Mouse (Mus musculus): Measurements from ENCODE around the gene Uty. TPM values are rescaled to one million over a fixed set of nuclear protein-coding genes. Genes with fewer than 3 reads are reported as not detected.

The Uty gene
- 11.0 and 11.3 TPM in 2 replicates for polyA plus RNA-seq (2016; fragmentation: Nextera tagmentation; extraction: Ambion mirVana)

GRCm38 (mm10) chrY:1245426-1245863, at the start of gene Uty:
TSS of gene Uty (minus strand) at chrY:1245759.
- peak within 1 kb of the TSS; percentile 47 for H3K27ac ChIP-seq (ENCODE audit: poor library complexity, severe bottlenecking)
- H3K4me2 ChIP-seq, result peak within 1 kb of the TSS; percentile 39
- peak; percentile 88 for ATAC-seq (ENCODE audit: insufficient number of reproducible peaks, low FRiP score)
- peak within 1 kb of the TSS; percentile 67 for H3K9ac ChIP-seq
- WGBS, result 0% methylated on average over 17 of the region's 21 CpGs
- no peaks in the 10 kb centered on the region for H3K4me1 ChIP-seq (replicated peaks)
- no peaks in the 10 kb centered on the region for H3K36me3 ChIP-seq
- no peaks in the 10 kb centered on the region for H3K27me3 ChIP-seq (replicated peaks)
- no peaks in the 10 kb centered on the region for H3K9me3 ChIP-seq (replicated peaks)
- peak within 1 kb of the TSS; percentile 52 for H3K4me3 ChIP-seq

GRCm38 (mm10) chrY:1293708-1294107, 48.1 kb upstream of the Uty start:
- Histone ChIP-seq H3K36me3 (no peaks in the 10 kb centered on the region), H3K27me3 (replicated peaks) (no peaks in the 10 kb centered on the region), H3K27ac (ENCODE audit: poor library complexity, severe bottlenecking) (no peak overlapping the region), H3K9ac (no peak overlapping the region), H3K4me3 (no peak overlapping the region), H3K4me2 (no peak overlapping the region), H3K9me3 (replicated peaks) (no peaks in the 10 kb centered on the region), H3K4me1 (replicated peaks) (no peaks in the 10 kb centered on the region)
- no peak for ATAC-seq (ENCODE audit: insufficient number of reproducible peaks, low FRiP score)

GRCm38 (mm10) chrY:1286171-1286795, 40.7 kb upstream of the Uty start, which contains the start of gene Ddx3y:
TSS of gene Ddx3y (minus strand) at chrY:1286629.
- peak; percentile 84 for ATAC-seq (ENCODE audit: insufficient number of reproducible peaks, low FRiP score)
- H3K4me1 ChIP-seq (replicated peaks), result no peaks in the 10 kb centered on the region
- H3K4me3 ChIP-seq, result peak within 1 kb of the TSS; percentile 51
- H3K9ac ChIP-seq, result peak within 1 kb of the TSS; percentile 65
- peak within 1 kb of the TSS; percentile 52 for H3K4me2 ChIP-seq
- peak within 1 kb of the TSS; percentile 51; the same call in 1 of the 2 replicates for H3K27ac ChIP-seq (ENCODE audit: poor library complexity, severe bottlenecking)
- 3% methylated on average over 31 of the region's 31 CpGs for WGBS
- H3K9me3 ChIP-seq (replicated peaks), result no peaks in the 10 kb centered on the region
- no peaks in the 10 kb centered on the region for H3K36me3 ChIP-seq
- H3K27me3 ChIP-seq (replicated peaks), result no peaks in the 10 kb centered on the region

- no peaks in the 10 kb centered on the region for H3K27me3 ChIP-seq (replicated peaks)
- peak overlapping the region; percentile 52 for H3K4me2 ChIP-seq
- H3K9ac ChIP-seq, result peak overlapping the region; percentile 65
- H3K36me3 ChIP-seq, result no peaks in the 10 kb centered on the region
- no peaks in the 10 kb centered on the region for H3K4me1 ChIP-seq (replicated peaks)
- ATAC-seq (ENCODE audit: insufficient number of reproducible peaks, low FRiP score), result no peak
- H3K4me3 ChIP-seq, result peak overlapping the region; percentile 51
- 0 out of 2 replicates have a peak overlapping the region, but pooled peaks have one; percentile 51 for H3K27ac ChIP-seq (ENCODE audit: poor library complexity, severe bottlenecking)
- no peaks in the 10 kb centered on the region for H3K9me3 ChIP-seq (replicated peaks)
- 2% methylated on average over 11 of the region's 12 CpGs for WGBS
Observed at GRCm38 (mm10) chrY:1285735-1286134, 40.2 kb upstream of the Uty start.

GRCm38 (mm10) chrY:1246117-1246516, 558 bp upstream of the Uty start:
- Histone ChIP-seq H3K27me3 (replicated peaks) (no peaks in the 10 kb centered on the region), H3K9me3 (replicated peaks) (no peaks in the 10 kb centered on the region), H3K36me3 (no peaks in the 10 kb centered on the region), H3K4me2 (no peak overlapping the region), H3K4me3 (no peak overlapping the region), H3K27ac (ENCODE audit: poor library complexity, severe bottlenecking) (no peak overlapping the region), H3K9ac (no peak overlapping the region), H3K4me1 (replicated peaks) (no peaks in the 10 kb centered on the region)
- no peak for ATAC-seq (ENCODE audit: insufficient number of reproducible peaks, low FRiP score)
- 54% methylated on average over 6 of the region's 6 CpGs for WGBS

GRCm38 (mm10) chrY:1244940-1245339, 619 bp downstream of the Uty start:
- Histone ChIP-seq H3K27me3 (replicated peaks) (no peaks in the 10 kb centered on the region), H3K4me2 (peak overlapping the region; percentile 39), H3K9ac (peak overlapping the region; percentile 67), H3K4me3 (peak overlapping the region; percentile 52), H3K36me3 (no peaks in the 10 kb centered on the region), H3K9me3 (replicated peaks) (no peaks in the 10 kb centered on the region), H3K27ac (ENCODE audit: poor library complexity, severe bottlenecking) (peak overlapping the region; percentile 47), H3K4me1 (replicated peaks) (no peaks in the 10 kb centered on the region)
- no peak for ATAC-seq (ENCODE audit: insufficient number of reproducible peaks, low FRiP score)
- WGBS, result 0% methylated on average over 9 of the region's 9 CpGs

- no peak overlapping the region for H3K27ac ChIP-seq (ENCODE audit: poor library complexity, severe bottlenecking)
- 49% methylated on average over 5 of the region's 5 CpGs for WGBS
- no peaks in the 10 kb centered on the region for H3K9me3 ChIP-seq (replicated peaks)
- H3K27me3 ChIP-seq (replicated peaks), result no peaks in the 10 kb centered on the region
- ATAC-seq (ENCODE audit: insufficient number of reproducible peaks, low FRiP score), result no peak
- no peaks in the 10 kb centered on the region for H3K36me3 ChIP-seq
- no peak overlapping the region for H3K4me2 ChIP-seq
- H3K9ac ChIP-seq, result no peak overlapping the region
- no peaks in the 10 kb centered on the region for H3K4me1 ChIP-seq (replicated peaks)
- peak overlapping the region; percentile 52 for H3K4me3 ChIP-seq
Observed at GRCm38 (mm10) chrY:1244421-1244820, 1.1 kb downstream of the Uty start.

GRCm38 (mm10) chrY:1220001-1220400, 25.6 kb downstream of the Uty start:
- H3K4me2 ChIP-seq, result no peak overlapping the region
- no peaks in the 10 kb centered on the region for H3K36me3 ChIP-seq
- ATAC-seq (ENCODE audit: insufficient number of reproducible peaks, low FRiP score), result no peak
- H3K27ac ChIP-seq (ENCODE audit: poor library complexity, severe bottlenecking), result no peak overlapping the region
- no peak overlapping the region for H3K9ac ChIP-seq
- no peaks in the 10 kb centered on the region for H3K27me3 ChIP-seq (replicated peaks)
- H3K4me3 ChIP-seq, result no peak overlapping the region
- WGBS, result 57% methylated on average over 4 of the region's 7 CpGs
- H3K9me3 ChIP-seq (replicated peaks), result no peaks in the 10 kb centered on the region
- H3K4me1 ChIP-seq (replicated peaks), result no peaks in the 10 kb centered on the region

- WGBS, result 100% methylated on average over 1 of the region's 1 CpGs
- no peaks in the 10 kb centered on the region for H3K36me3 ChIP-seq
Observed at GRCm38 (mm10) chrY:1178476-1178875, 67.1 kb downstream of the Uty start.

GRCm38 (mm10) chrY:1163054-1163453, 82.5 kb downstream of the Uty start:
- no peaks in the 10 kb centered on the region for H3K9me3 ChIP-seq (replicated peaks)
- no peaks in the 10 kb centered on the region for H3K36me3 ChIP-seq
- H3K27ac ChIP-seq (ENCODE audit: poor library complexity, severe bottlenecking), result no peak overlapping the region
- no peaks in the 10 kb centered on the region for H3K4me1 ChIP-seq (replicated peaks)
- no peak overlapping the region for H3K9ac ChIP-seq
- no peaks in the 10 kb centered on the region for H3K27me3 ChIP-seq (replicated peaks)
- no peak overlapping the region for H3K4me3 ChIP-seq
- no peak for ATAC-seq (ENCODE audit: insufficient number of reproducible peaks, low FRiP score)
- no peak overlapping the region for H3K4me2 ChIP-seq

More at GRCm38 (mm10) chrY:1178476-1178875, 67.1 kb downstream of the Uty start:
- no peak for ATAC-seq (ENCODE audit: insufficient number of reproducible peaks, low FRiP score)
- no peak overlapping the region for H3K9ac ChIP-seq
- no peaks in the 10 kb centered on the region for H3K9me3 ChIP-seq (replicated peaks)
- no peaks in the 10 kb centered on the region for H3K27me3 ChIP-seq (replicated peaks)
- H3K27ac ChIP-seq (ENCODE audit: poor library complexity, severe bottlenecking), result no peak overlapping the region
- H3K4me2 ChIP-seq, result no peak overlapping the region
- H3K4me1 ChIP-seq (replicated peaks), result no peaks in the 10 kb centered on the region
- no peak overlapping the region for H3K4me3 ChIP-seq

GRCm38 (mm10) chrY:1116153-1116552, 129.4 kb downstream of the Uty start:
- no peak overlapping the region for H3K27ac ChIP-seq (ENCODE audit: poor library complexity, severe bottlenecking)
- no peaks in the 10 kb centered on the region for H3K27me3 ChIP-seq (replicated peaks)
- H3K4me3 ChIP-seq, result no peak overlapping the region
- no peaks in the 10 kb centered on the region for H3K4me1 ChIP-seq (replicated peaks)
- H3K9ac ChIP-seq, result no peak overlapping the region
- WGBS, result 87% methylated on average over 5 of the region's 5 CpGs
- no peak overlapping the region for H3K4me2 ChIP-seq
- H3K9me3 ChIP-seq (replicated peaks), result no peaks in the 10 kb centered on the region
- H3K36me3 ChIP-seq, result no peaks in the 10 kb centered on the region
- no peak for ATAC-seq (ENCODE audit: insufficient number of reproducible peaks, low FRiP score)

GRCm38 (mm10) chrY:1114016-1114415, 131.5 kb downstream of the Uty start:
- no peak for ATAC-seq (ENCODE audit: insufficient number of reproducible peaks, low FRiP score)
- no peaks in the 10 kb centered on the region for H3K36me3 ChIP-seq
- no peak overlapping the region for H3K9ac ChIP-seq
- H3K4me2 ChIP-seq, result no peak overlapping the region
- no peaks in the 10 kb centered on the region for H3K9me3 ChIP-seq (replicated peaks)
- H3K4me3 ChIP-seq, result no peak overlapping the region
- H3K27me3 ChIP-seq (replicated peaks), result no peaks in the 10 kb centered on the region
- no peaks in the 10 kb centered on the region for H3K4me1 ChIP-seq (replicated peaks)
- 80% methylated on average over 2 of the region's 2 CpGs for WGBS
- H3K27ac ChIP-seq (ENCODE audit: poor library complexity, severe bottlenecking), result no peak overlapping the region

All from heart, embryonic 12.5 days (tissue).